Mouse (Mus musculus) myocyte (in vitro differentiated cells): Measurements from ENCODE around the gene Adgrb3.

Experiments
- E2F4 ChIP-seq: IDR thresholded peaks from one replicate; pipeline ENCODE4 v1.6.1; 2011; ENCODE audit warnings: mild to moderate bottlenecking, control low read depth, moderate library complexity; ENCODE audit not compliant: insufficient read depth
- USF1 ChIP-seq: IDR thresholded peaks from one replicate; pipeline ENCODE4 v1.6.1; 2011; ENCODE audit warnings: low read depth, mild to moderate bottlenecking, control low read depth, moderate library complexity

- TF ChIP-seq E2F4 (no peak), USF1 (no peak)
Observed at GRCm38 (mm10) chr1:25075952-25076351, 753.6 kb downstream of the Adgrb3 start.
